Mouse (Mus musculus) testis, adult 2 months (tissue): Measurements from ENCODE around the gene Plpp7. TPM values are rescaled to one million over a fixed set of nuclear protein-coding genes. Genes with fewer than 3 reads are reported as not detected.

Experiments used
- H3K27ac ChIP-seq: fragments of 200-500 bp; 2 replicates; pipeline ENCODE4 v1.5.1; 2012; ENCODE audit warnings: low read depth, low read length; ENCODE audit not compliant: control insufficient read depth, insufficient read depth
- H3K27me3 ChIP-seq: fragments of 200-500 bp; 2 replicates; pipeline ENCODE4 v1.6.1; 2012; ENCODE audit warnings: mild to moderate bottlenecking, low read length, moderate library complexity; ENCODE audit not compliant: control insufficient read depth, insufficient read depth
- H3K36me3 ChIP-seq: fragments of 200-500 bp; 2 replicates; pipeline ENCODE4 v1.6.1; 2012; ENCODE audit warnings: mild to moderate bottlenecking, low read length; ENCODE audit not compliant: control insufficient read depth, insufficient read depth
- H3K4me1 ChIP-seq: fragments of 200-500 bp; 2 replicates; pipeline ENCODE4 v1.6.1; 2012; ENCODE audit warnings: low read length; ENCODE audit not compliant: control insufficient read depth, insufficient read depth
- H3K4me3 ChIP-seq: fragments of 200-500 bp; 2 replicates; pipeline ENCODE4 v1.5.1; 2012; ENCODE audit warnings: low read depth, mild to moderate bottlenecking, low read length, moderate library complexity, mixed read lengths; ENCODE audit not compliant: control insufficient read depth
- CTCF ChIP-seq: fragments of 200-500 bp; IDR thresholded peaks from 2 replicates; pipeline ENCODE4 v1.5.1; 2012; ENCODE audit warnings: low read depth, mild to moderate bottlenecking, inconsistent platforms, low read length, moderate library complexity; ENCODE audit not compliant: control insufficient read depth, insufficient read depth, insufficient replicate concordance
- POLR2A ChIP-seq: fragments of 200-500 bp; IDR thresholded peaks from 2 replicates; pipeline ENCODE4 v1.6.1; 2012; ENCODE audit warnings: low read depth, mild to moderate bottlenecking, inconsistent platforms, low read length, moderate library complexity; ENCODE audit not compliant: control insufficient read depth
- polyA plus RNA-seq: library from polyadenylated mRNA; depleted of rRNA; stranded (reverse); fragments of >200 nt; gene quantifications from 2 replicates; pipeline ENCODE4 v1.2.3, GENCODE M21; 2012

Gene Plpp7
- polyA plus RNA-seq, 1 experiment, result 4.7 TPM

GRCm38 (mm10) chr2:32103557-32103956 is 8.2 kb downstream of the Plpp7 start:
- TF ChIP-seq CTCF, result no peak
- no peak for TF ChIP-seq POLR2A
- Histone ChIP-seq H3K27me3 (no peaks in the 10 kb centered on the region), H3K4me1 (no peaks in the 10 kb centered on the region; the same call in 1 of the 2 replicates), H3K27ac (no peak overlapping the region), H3K36me3 (no peaks in the 10 kb centered on the region), H3K4me3 (no peak overlapping the region)

GRCm38 (mm10) chr2:32104122-32104521 is 8.8 kb downstream of the Plpp7 start:
- Histone ChIP-seq H3K36me3 (no peaks in the 10 kb centered on the region), H3K27ac (no peak overlapping the region), H3K4me1 (no peaks in the 10 kb centered on the region; the same call in 1 of the 2 replicates), H3K4me3 (no peak overlapping the region), H3K27me3 (no peaks in the 10 kb centered on the region)
- TF ChIP-seq POLR2A, result no peak
- no peak for TF ChIP-seq CTCF

- no peak overlapping the region for H3K4me3 ChIP-seq
- H3K27ac ChIP-seq, result no peak overlapping the region
- TF ChIP-seq CTCF (no peak), POLR2A (no peak)
- no peaks in the 10 kb centered on the region; the same call in 1 of the 2 replicates for H3K4me1 ChIP-seq
- no peaks in the 10 kb centered on the region for H3K27me3 ChIP-seq
- H3K36me3 ChIP-seq, result no peaks in the 10 kb centered on the region
Measured at GRCm38 (mm10) chr2:32105117-32105913, 10.0 kb downstream of the Plpp7 start.

GRCm38 (mm10) chr2:32105930-32106329 is 10.6 kb downstream of the Plpp7 start:
- Histone ChIP-seq H3K27ac (no peak overlapping the region), H3K27me3 (no peaks in the 10 kb centered on the region), H3K4me3 (no peak overlapping the region)

GRCm38 (mm10) chr2:32111268-32111667 is 15.9 kb downstream of the Plpp7 start:
- H3K36me3 ChIP-seq, result no peaks in the 10 kb centered on the region
- no peak for TF ChIP-seq POLR2A
- no peak for TF ChIP-seq CTCF

More at GRCm38 (mm10) chr2:32105930-32106329, 10.6 kb downstream of the Plpp7 start:
- TF ChIP-seq CTCF, result no peak
- Histone ChIP-seq H3K36me3 (no peaks in the 10 kb centered on the region), H3K4me1 (no peaks in the 10 kb centered on the region; the same call in 1 of the 2 replicates)

GRCm38 (mm10) chr2:32112548-32112947 is 17.2 kb downstream of the Plpp7 start:
- no peaks in the 10 kb centered on the region for H3K27me3 ChIP-seq
- no peak overlapping the region for H3K4me3 ChIP-seq
- no peak for TF ChIP-seq CTCF
- no peak for TF ChIP-seq POLR2A
- H3K4me1 ChIP-seq, result no peaks in the 10 kb centered on the region
- H3K36me3 ChIP-seq, result no peaks in the 10 kb centered on the region
- H3K27ac ChIP-seq, result no peak overlapping the region

More at GRCm38 (mm10) chr2:32111268-32111667, 15.9 kb downstream of the Plpp7 start:
- H3K27me3 ChIP-seq, result no peaks in the 10 kb centered on the region
- no peak overlapping the region for H3K4me3 ChIP-seq
- no peaks in the 10 kb centered on the region for H3K4me1 ChIP-seq
- H3K27ac ChIP-seq, result no peak overlapping the region

- no peak for TF ChIP-seq CTCF
- no peak overlapping the region for H3K27ac ChIP-seq
- H3K27me3 ChIP-seq, result no peaks in the 10 kb centered on the region
- no peaks in the 10 kb centered on the region for H3K4me1 ChIP-seq
- H3K36me3 ChIP-seq, result no peaks in the 10 kb centered on the region
- H3K4me3 ChIP-seq, result no peak overlapping the region
Measured at GRCm38 (mm10) chr2:32115851-32116268, 20.5 kb downstream of the Plpp7 start.
